Mouse (Mus musculus) lung, adult 2 months (tissue): Measurements from ENCODE around the gene Selenbp1.

ENCODE experiments used
- CTCF ChIP-seq: fragments of 200-500 bp; IDR thresholded peaks from 2 replicates; pipeline ENCODE4 v1.5.1; 2011; ENCODE audit warnings: mild to moderate bottlenecking, low read length, control low read depth; ENCODE audit not compliant: insufficient read depth
- POLR2A ChIP-seq: fragments of 200-500 bp; IDR thresholded peaks from 2 replicates; pipeline ENCODE4 v1.6.1; 2011; ENCODE audit warnings: low read depth, mild to moderate bottlenecking, control low read depth, low read length, borderline replicate concordance; ENCODE audit errors: extremely low read depth

DNA sequence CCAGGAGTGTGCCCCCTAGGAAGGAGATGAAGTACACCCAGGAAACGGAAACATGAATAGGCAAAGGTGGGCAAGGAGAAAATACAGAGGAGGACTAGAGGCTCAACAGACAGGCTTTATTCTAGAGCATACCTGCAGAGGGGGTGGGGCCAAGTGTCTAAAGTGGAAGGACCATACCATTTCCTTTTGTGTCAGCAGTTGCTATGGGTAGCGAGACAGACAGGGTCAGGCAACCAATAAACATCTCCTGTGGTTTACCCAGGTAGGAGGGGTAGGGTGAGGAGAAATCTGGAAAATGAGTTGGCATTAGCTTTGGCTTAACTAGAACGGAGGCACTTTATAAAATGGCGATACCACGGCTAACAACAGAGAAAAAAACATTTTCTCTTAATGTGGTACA, 19.9 kb downstream of the Selenbp1 start:
- TF ChIP-seq POLR2A, result no peak
- no peak for TF ChIP-seq CTCF
